Mouse (Mus musculus) spleen, adult 2 months (tissue): ENCODE measurements around the gene Mettl22.

Source experiments
- CTCF ChIP-seq: fragments of 200-500 bp; IDR thresholded peaks from 2 replicates; pipeline ENCODE4 v1.5.1; 2011; ENCODE audit warnings: mild to moderate bottlenecking, inconsistent platforms; ENCODE audit not compliant: insufficient read depth, insufficient read length, insufficient replicate concordance; ENCODE audit errors: extremely low read depth
- POLR2A ChIP-seq: fragments of 200-500 bp; IDR thresholded peaks from 2 replicates; pipeline ENCODE4 v1.6.1; 2011; ENCODE audit warnings: low read depth, low read length, inconsistent platforms

- no peak for TF ChIP-seq CTCF
- TF ChIP-seq POLR2A = no peak
Measured at GRCm38 (mm10) chr16:8425736-8426135, 44.9 kb upstream of the Mettl22 start.
